Mouse (Mus musculus) CH12.LX (cell line): ENCODE measurements around the gene Maml2. TPM values are rescaled to one million over a fixed set of nuclear protein-coding genes. Genes with fewer than 3 reads are reported as not detected.

Experiments used
- DNase-seq: peaks from one replicate; pipeline ENCODE4 v3.0.0-alpha.2; 2013; ENCODE audit errors: extremely low read depth
- H3K27ac ChIP-seq: 2 replicates; pipeline ENCODE4 v1.5.1; 2012; ENCODE audit warnings: low read depth, mild to moderate bottlenecking, control low read depth, moderate library complexity; ENCODE audit not compliant: insufficient read depth
- H3K27me3 ChIP-seq: replicated peaks from 2 replicates; pipeline ENCODE3; 2012; ENCODE audit warnings: inconsistent platforms
- H3K36me3 ChIP-seq, 2 experiments: replicated peaks in 1 of 2; 2 replicates each; pipeline versions ENCODE3 to v1.6.1; 2012; ENCODE audit warnings: inconsistent platforms in 1 of 2, low read length in 1 of 2, mild to moderate bottlenecking in 1 of 2, mixed read lengths in 1 of 2, moderate library complexity in 1 of 2; ENCODE audit not compliant: control insufficient read depth in 1 of 2, insufficient read depth in 1 of 2
- H3K4me1 ChIP-seq, 2 experiments: 2 replicates each; pipeline ENCODE4 v1.6.1; 2012; ENCODE audit warnings: inconsistent platforms in 1 of 2, moderate library complexity in 1 of 2; ENCODE audit not compliant: insufficient read depth in 2 of 2, control insufficient read depth in 1 of 2
- H3K4me2 ChIP-seq: 2 replicates; pipeline ENCODE4 v1.6.1; 2012; ENCODE audit warnings: low read depth, mild to moderate bottlenecking, control low read depth; ENCODE audit not compliant: poor library complexity, insufficient read depth, severe bottlenecking
- H3K4me3 ChIP-seq, 3 experiments: fragments of 150-350 bp in 1 of 3; sonication (generic) in 1 of 3; replicated peaks in 1 of 3; 2 replicates each; pipeline versions ENCODE3 to v1.5.1; 2011 to 2012; ENCODE audit warnings: low read depth in 2 of 3, low read length in 2 of 3, mild to moderate bottlenecking in 2 of 3, moderate library complexity in 2 of 3, control low read depth in 1 of 3, improper control_type of control experiment in 1 of 3, inconsistent platforms in 1 of 3, mixed read lengths in 1 of 3; ENCODE audit not compliant: poor library complexity in 1 of 3
- H3K79me2 ChIP-seq: replicated peaks from 2 replicates; pipeline ENCODE4 v1.6.1; 2012; ENCODE audit warnings: mild to moderate bottlenecking, moderate library complexity; ENCODE audit not compliant: control insufficient read depth, poor library complexity, insufficient read depth, severe bottlenecking; ENCODE audit errors: extremely low read depth
- H3K9ac ChIP-seq: 2 replicates; pipeline ENCODE4 v1.6.1; 2012; ENCODE audit warnings: low read depth, mild to moderate bottlenecking, control low read depth, moderate library complexity; ENCODE audit not compliant: insufficient read depth
- H3K9me3 ChIP-seq: replicated peaks from 2 replicates; pipeline ENCODE3; 2012; ENCODE audit warnings: low read length, inconsistent platforms, mixed read lengths
- BHLHE40 ChIP-seq: IDR thresholded peaks from 2 replicates; pipeline ENCODE4 v1.6.1; 2011; ENCODE audit warnings: mild to moderate bottlenecking, low read depth, low read length, improper control_type of control experiment
- CHD1 ChIP-seq: IDR thresholded peaks from 2 replicates; pipeline ENCODE4 v1.6.1; 2012; ENCODE audit warnings: low read depth, low read length, improper control_type of control experiment, inconsistent platforms
- CTCF ChIP-seq, 2 experiments: IDR thresholded peaks in 1 of 2; conservative IDR thresholded peaks in 1 of 2; 2 replicates each; pipeline ENCODE4 v1.5.1; 2011 to 2012; ENCODE audit warnings: low read depth in 2 of 2, low read length in 2 of 2, improper control_type of control experiment in 1 of 2, inconsistent platforms in 1 of 2, mild to moderate bottlenecking in 1 of 2, moderate library complexity in 1 of 2
- E2F4 ChIP-seq: IDR thresholded peaks from 2 replicates; pipeline ENCODE4 v1.6.1; 2011; ENCODE audit warnings: low read depth, low read length, improper control_type of control experiment; ENCODE audit not compliant: insufficient replicate concordance
- EP300 ChIP-seq: IDR thresholded peaks from 2 replicates; pipeline ENCODE4 v1.6.1; 2011; ENCODE audit warnings: low read length, improper control_type of control experiment
- ETS1 ChIP-seq: conservative IDR thresholded peaks from 2 replicates; pipeline ENCODE4 v1.6.1; 2012; ENCODE audit warnings: low read depth, mild to moderate bottlenecking, inconsistent platforms, low read length, improper control_type of control experiment, moderate library complexity
- IRF4 ChIP-seq: IDR thresholded peaks from 2 replicates; pipeline ENCODE4 v1.6.1; 2014; ENCODE audit warnings: low read depth, mild to moderate bottlenecking, inconsistent platforms, low read length, improper control_type of control experiment
- JUN ChIP-seq: IDR thresholded peaks from 2 replicates; pipeline ENCODE4 v1.6.1; 2011; ENCODE audit warnings: low read depth, mild to moderate bottlenecking, low read length, improper control_type of control experiment, moderate library complexity; ENCODE audit not compliant: insufficient read depth
- JUND ChIP-seq: conservative IDR thresholded peaks from 2 replicates; pipeline ENCODE4 v1.6.1; 2011; ENCODE audit warnings: low read depth, low read length, improper control_type of control experiment
- MAX ChIP-seq: IDR thresholded peaks from 2 replicates; pipeline ENCODE4 v1.6.1; 2011; ENCODE audit warnings: low read length, improper control_type of control experiment
- MEF2A ChIP-seq: IDR thresholded peaks from 2 replicates; pipeline ENCODE4 v1.6.1; 2014; ENCODE audit warnings: low read depth, mild to moderate bottlenecking, inconsistent platforms, low read length, improper control_type of control experiment, borderline replicate concordance
- MYC ChIP-seq: IDR thresholded peaks from 2 replicates; pipeline ENCODE4 v1.6.1; 2011; ENCODE audit warnings: low read depth, mild to moderate bottlenecking, improper control_type of control experiment, low read length
- NRF1 ChIP-seq: IDR thresholded peaks from 2 replicates; pipeline ENCODE4 v1.6.1; 2014; ENCODE audit warnings: low read depth, mild to moderate bottlenecking, inconsistent platforms, low read length, improper control_type of control experiment, moderate library complexity
- RCOR1 ChIP-seq: conservative IDR thresholded peaks from 2 replicates; pipeline ENCODE4 v1.6.1; 2012; ENCODE audit warnings: low read depth, mild to moderate bottlenecking, inconsistent platforms, low read length, improper control_type of control experiment
- ZMIZ1 ChIP-seq: IDR thresholded peaks from 2 replicates; pipeline ENCODE4 v1.6.1; 2012; ENCODE audit warnings: low read depth, mild to moderate bottlenecking, inconsistent platforms, low read length, improper control_type of control experiment
- dilution Hi-C: fragments of 300-500 bp; cut with MboI; formaldehyde crosslinking; loops from 2 replicates; pipeline ENCODE4 v1.14.3; 2020; ENCODE audit warnings: low sequenced_read_pairs; ENCODE audit not compliant: extremely low pct_unique_long_range_greater_than_20kb, extremely low pct_ligation_motif_present
- in situ Hi-C: fragments of 300-500 bp; cut with MboI; formaldehyde crosslinking; loops from 3 replicates; pipeline ENCODE4 v1.14.3; 2019; ENCODE audit warnings: low sequenced_read_pairs, low pct_ligation_motif_present, low pct_unique_long_range_greater_than_20kb, mixed read lengths
- polyA plus RNA-seq: library from polyadenylated mRNA; unstranded; fragments of >175 nt; gene quantifications from 2 replicates; pipeline ENCODE4 v1.2.1, GENCODE M21; 2012; ENCODE audit warnings: low read depth; ENCODE audit not compliant: insufficient read length
- total RNA-seq, 2 experiments: library from RNA; depleted of rRNA; stranded (reverse); fragments of 300-350 nt in 1 of 2; fragments of >200 nt in 1 of 2; gene quantifications; 2 replicates each; pipeline ENCODE4 v1.2.3; 2012 to 2014

The Maml2 gene
- total and polyA plus RNA-seq, 3 experiments = 5.9 to 9.1 (median 5.9) TPM

- Histone ChIP-seq H3K36me3 (peaks cover 2 to 9% of the 10 kb centered on the region in 2 experiments), H3K4me3 (no peak overlapping the region), H3K9me3 (no peaks in the 10 kb centered on the region), H3K9ac (no peak overlapping the region), H3K27me3 (no peaks in the 10 kb centered on the region), H3K4me1 (peaks cover 24 to 29% of the 10 kb centered on the region in 2 experiments), H3K4me2 (0 out of 2 replicates have a peak overlapping the region, but pooled peaks have one; percentile 29), H3K79me2 (no peaks in the 10 kb centered on the region), H3K27ac (peak overlapping the region; percentile 64)
- TF ChIP-seq MEF2A = peak; percentile 88; the same call in 1 of the 2 replicates
- no peak for TF ChIP-seq CTCF (conservative IDR thresholded peaks at IDR 0.05 in 1 of 2, IDR thresholded peaks at IDR 0.05 in 1 of 2; ENCODE audit: low read depth in 2 of 2, low read length in 2 of 2)
- peak; percentile 61; the same call in 1 of the 2 replicates for TF ChIP-seq ETS1
- TF ChIP-seq MAX = no peak
- peak; percentile 71; the same call in 1 of the 2 replicates for TF ChIP-seq JUND
- peak; percentile 51 for TF ChIP-seq EP300
- peak; percentile 67; the same call in 1 of the 2 replicates for TF ChIP-seq JUN
- peak; percentile 61; the same call in 1 of the 2 replicates for TF ChIP-seq IRF4
- in situ Hi-C loops (no loop called here), dilution Hi-C loops (no loop called here)
- peak; percentile 70 for DNase-seq
Observed at GRCm38 (mm10) chr9:13443484-13444211, 145.9 kb downstream of the Maml2 start.

DNA sequence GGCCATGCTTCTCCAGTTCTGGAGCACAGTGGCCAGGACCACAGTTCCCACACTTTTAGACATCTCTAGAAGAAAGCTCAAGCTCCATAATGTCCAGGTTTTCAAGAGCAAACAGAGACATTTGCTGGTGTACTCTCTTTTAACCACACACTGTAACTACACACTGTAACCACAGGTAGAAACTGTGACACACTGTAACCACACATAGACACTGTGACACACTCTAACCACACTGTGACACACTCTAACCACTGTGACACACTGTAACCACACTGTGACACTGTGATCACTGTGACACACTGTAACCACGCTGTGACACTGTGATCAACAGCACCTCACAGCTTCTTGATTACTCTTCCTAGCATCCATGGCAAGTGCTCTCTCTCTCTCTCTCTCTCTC, 148.5 kb downstream of the Maml2 start:
- Histone ChIP-seq H3K4me1 (peaks cover 27 to 29% of the 10 kb centered on the region in 2 experiments), H3K9ac (no peak overlapping the region), H3K27me3 (no peaks in the 10 kb centered on the region), H3K4me3 (no peak overlapping the region), H3K36me3 (peaks cover 5 to 22% of the 10 kb centered on the region in 2 experiments), H3K9me3 (no peaks in the 10 kb centered on the region), H3K27ac (no peak overlapping the region), H3K79me2 (no peaks in the 10 kb centered on the region), H3K4me2 (no peak overlapping the region)
- dilution Hi-C loops = no loop called here
- no peak for TF ChIP-seq CHD1
- no peak for TF ChIP-seq E2F4
- TF ChIP-seq NRF1 = no peak
- TF ChIP-seq ZMIZ1 = no peak
- TF ChIP-seq RCOR1 = no peak
- TF ChIP-seq MYC = no peak
- TF ChIP-seq BHLHE40 = no peak
- in situ Hi-C loops = no loop called here
- DNase-seq = peak; percentile 21
